Comparison of ENCODE assay signal across 9 mouse cellular contexts in the genomic region with DNA sequence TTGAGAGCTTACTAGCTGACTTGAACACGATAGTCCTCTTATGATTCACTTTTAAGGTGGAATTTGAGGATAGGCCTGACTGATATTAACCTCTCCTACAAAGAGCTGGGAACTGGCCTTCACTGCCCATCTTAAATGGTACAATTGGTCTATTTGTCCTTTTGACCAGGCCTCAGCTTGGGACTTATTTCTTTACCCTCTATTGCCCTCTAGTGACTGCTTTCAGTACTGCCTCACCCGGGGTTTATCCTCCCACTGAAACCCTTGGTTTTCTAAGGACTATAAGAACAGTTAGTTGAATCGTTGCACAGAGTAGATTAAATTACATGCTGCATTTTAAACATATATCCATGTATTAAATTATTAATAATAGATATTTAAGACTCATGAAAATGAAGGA. TPM values are rescaled to one million over a fixed set of nuclear protein-coding genes. Genes with fewer than 3 reads are reported as not detected.
DNase-seq lines count a peak whose midpoint lies in the region; ATAC-seq and TF ChIP-seq lines count a peak whose summit lies in the region.
"Had no signal": no experiment of that assay in that cellular context is flagged by ENCODE, and none has a peak within 500 bp of the region (broad histone marks: within the 10 kb centered on the region; RNA-seq: fewer than 3 reads in every experiment).

No protein-coding gene starts in this region.

- TF ChIP-seq POLR2A in kidney, adult 2 months (IDR thresholded peaks at IDR 0.05; ENCODE audit: low read depth, low read length) = no peak

- intact Hi-C loops in left cerebral cortex, postnatal 4 days (cut with DNase I) = no loop called here

- no peaks in the 10 kb centered on the region for H3K36me3 ChIP-seq in kidney, adult 2 months (ENCODE audit: control insufficient read depth, insufficient read depth, low read length)

- no peaks in the 10 kb centered on the region for H3K27me3 ChIP-seq in kidney, adult 2 months (replicated peaks; ENCODE audit: control insufficient read depth, insufficient read depth, low read length)
- H3K27me3 ChIP-seq: megakaryocyte, embryonic 14.5 days had no signal

- H3K4me1 ChIP-seq in kidney, adult 2 months (ENCODE audit: control insufficient read depth, insufficient read depth, low read length) = no peaks in the 10 kb centered on the region

- peak; percentile 25 to 62 for DNase-seq in urinary bladder, adult 18-20 months (ENCODE audit: low spot score in 2 of 2)
- no peak for DNase-seq in urinary bladder, adult 2 months (ENCODE audit: low spot score)
- DNase-seq in gastrocnemius, postnatal 25 days = peak; percentile 20
- DNase-seq in kidney, adult 2 months = peak; percentile 75
- peak; percentile 72 for DNase-seq in left cerebral cortex, postnatal 4 days
- peak; percentile 46 for DNase-seq in telencephalon, adult 2 months (ENCODE audit: low read depth, low spot score)

- H3K4me3 ChIP-seq in kidney, adult 2 months (ENCODE audit: insufficient read depth, low read depth, low read length) = no peak overlapping the region
- H3K4me3 ChIP-seq: megakaryocyte, embryonic 14.5 days had no signal

- TF ChIP-seq CTCF in kidney, adult 2 months (conservative IDR thresholded peaks at IDR 0.05; ENCODE audit: insufficient read depth, insufficient read length, low read depth, low read length) = peak; percentile 44

- peak; percentile 89 for ATAC-seq in common myeloid progenitor, adult 5-6 weeks (replicated peaks; ENCODE audit: low read depth, poor library complexity, severe bottlenecking)
- ATAC-seq in monocyte, adult 5-6 weeks (replicated peaks; ENCODE audit: insufficient number of reproducible peaks, low FRiP score, low TSS enrichment, poor library complexity, severe bottlenecking) = peak; percentile 27; the same call in 1 of the 2 replicates

- 19% methylated on average over 3 of the region's 3 CpGs for WGBS in kidney, adult 2 months

- H3K27ac ChIP-seq in kidney, adult 2 months (ENCODE audit: insufficient read depth, low read depth, low read length) = no peak overlapping the region

RNA-seq across cellular contexts. Expression of gene Arsj, which starts 39.4 kb away (rescaled TPM):
- 4.0 and 4.1 TPM in 2 replicates for polyA plus RNA-seq in urinary bladder, adult 2 months (2012; rRNA removed)
- total RNA-seq in common myeloid progenitor, adult 5-6 weeks (2017) = not detected in 2 replicates
- under 1 TPM; 0.27 to 0.67 TPM for total RNA-seq in gastrocnemius, postnatal 25 days (2021)
- 0.06 and 0.08 TPM in 2 replicates for polyA plus RNA-seq in kidney, adult 2 months (2012; rRNA removed)
- under 1 TPM; 0.68 to 0.72 TPM for total RNA-seq in left cerebral cortex, postnatal 4 days (2021)
- not detected in 3 replicates for total RNA-seq in monocyte, adult 5-6 weeks (2017)
